Mouse (Mus musculus): ENCODE data around the gene Erich6.

DNA sequence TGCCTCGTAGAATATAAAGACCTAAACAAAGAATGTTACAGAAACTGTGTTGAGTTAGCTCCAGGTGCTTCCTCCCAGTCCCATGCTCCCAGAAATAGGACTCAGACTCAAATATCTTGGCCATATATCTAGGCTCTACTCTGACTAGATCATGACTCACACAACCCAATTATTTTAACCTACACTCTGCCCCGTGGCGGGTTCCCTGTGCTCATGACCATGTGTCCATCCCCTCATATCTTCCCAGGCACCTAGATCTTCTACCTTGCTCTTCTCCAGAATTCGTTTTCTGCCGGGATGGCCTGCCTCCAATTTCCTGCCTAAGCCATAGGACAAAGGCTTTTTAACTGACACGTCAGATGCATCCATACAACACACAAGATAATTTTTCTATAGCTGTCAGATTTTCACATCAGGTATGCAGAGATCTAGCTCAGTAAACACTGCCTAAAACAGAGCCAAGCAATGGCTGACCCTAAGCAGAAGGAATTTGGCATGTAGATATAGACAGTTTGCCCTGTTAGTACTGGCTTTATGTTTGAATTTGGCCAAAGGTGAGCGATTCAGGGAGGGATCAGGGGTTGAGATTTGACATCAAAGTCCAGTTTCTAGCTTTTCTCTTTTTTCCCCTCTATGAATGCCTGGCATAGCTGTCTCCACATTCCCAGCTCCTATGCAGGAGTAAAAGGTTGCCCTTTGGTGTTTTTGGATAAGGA, 49.4 kb upstream of the Erich6 start:
- TF ChIP-seq CTCF (IDR thresholded peaks at IDR 0.05; ENCODE audit: extremely low read depth, insufficient read depth, low read length) (no peak), POLR2A (IDR thresholded peaks at IDR 0.05; ENCODE audit: extremely low read depth, insufficient read depth, low read length) (no peak)
